Mouse (Mus musculus) midbrain, postnatal 0 days (tissue): Measurements from ENCODE around the gene Maml2. TPM values are rescaled to one million over a fixed set of nuclear protein-coding genes. Genes with fewer than 3 reads are reported as not detected.

Experiments
- ATAC-seq: fragments of 200-750 bp; cut with Nextera tagmentation; 2 replicates; pipeline ENCODE4 v1.8.0; 2017; ENCODE audit warnings: moderate number of reproducible peaks, mild to moderate bottlenecking, moderate TSS enrichment, moderate library complexity; ENCODE audit not compliant: low FRiP score
- DNase-seq: peaks from one replicate; pipeline ENCODE4 v3.0.0-alpha.2; 2015; ENCODE audit warnings: low spot score
- H3K27ac ChIP-seq: fragments of 300-500 bp; sonication (generic); 2 replicates; pipeline ENCODE4 v1.5.1; 2014; ENCODE audit warnings: low read depth, mild to moderate bottlenecking, low read length, mixed read lengths
- H3K27me3 ChIP-seq: fragments of 300-500 bp; sonication (generic); 2 replicates; pipeline ENCODE4 v1.6.1; 2014; ENCODE audit warnings: low read length, control low read depth, mixed read lengths; ENCODE audit not compliant: insufficient read depth
- H3K36me3 ChIP-seq: fragments of 300-500 bp; sonication (generic); 2 replicates; pipeline ENCODE4 v1.6.1; 2014; ENCODE audit warnings: low read length, control low read depth, mixed read lengths; ENCODE audit not compliant: insufficient read depth
- H3K4me1 ChIP-seq: fragments of 300-500 bp; sonication (generic); 2 replicates; pipeline ENCODE4 v1.6.1; 2014; ENCODE audit warnings: mild to moderate bottlenecking, control low read depth, antibody characterized with exemption, low read length, mixed read lengths; ENCODE audit not compliant: insufficient read depth
- H3K4me2 ChIP-seq: fragments of 300-500 bp; sonication (generic); 2 replicates; pipeline ENCODE4 v1.6.1; 2014; ENCODE audit warnings: low read depth, mild to moderate bottlenecking, low read length, mixed read lengths; ENCODE audit not compliant: poor library complexity, severe bottlenecking
- H3K4me3 ChIP-seq: fragments of 300-500 bp; sonication (generic); 2 replicates; pipeline ENCODE4 v1.5.1; 2014; ENCODE audit warnings: low read depth, mild to moderate bottlenecking, low read length, moderate library complexity
- H3K9ac ChIP-seq: fragments of 300-500 bp; sonication (generic); replicated peaks from 2 replicates; pipeline ENCODE4 v1.6.1; 2014; ENCODE audit warnings: mild to moderate bottlenecking, low read length, moderate library complexity, mixed read lengths; ENCODE audit not compliant: poor library complexity, severe bottlenecking
- H3K9me3 ChIP-seq: fragments of 300-500 bp; sonication (generic); 2 replicates; pipeline ENCODE4 v1.6.1; 2016; ENCODE audit warnings: low read length, control low read depth
- CTCF ChIP-seq: IDR thresholded peaks from 2 replicates; pipeline ENCODE4 v1.5.1; 2016; ENCODE audit warnings: antibody characterized with exemption, mild to moderate bottlenecking
- WGBS: fragments of 180-500 bp; shearing (Covaris S2); extraction: QIAGEN DNeasy Blood & Tissue Kit; methylation state at CpG from one replicate; pipeline ENCODE4 v1.1.7; 2014; 5-methylcytosine and 5-hydroxymethylcytosine counted together
- polyA plus RNA-seq: library from polyadenylated mRNA; unstranded; fragments of >200 nt; fragmentation: Nextera tagmentation; extraction: Ambion mirVana; gene quantifications from 2 replicates; pipeline ENCODE4 v1.2.1, GENCODE M21; 2015
- total RNA-seq: library from RNA; depleted of rRNA; stranded (reverse); fragments of >200 nt; gene quantifications from 2 replicates; pipeline ENCODE4 v1.2.3, GENCODE M21; 2014

The Maml2 gene
- total and polyA plus RNA-seq, 2 experiments from 2014 or later: 9.1 to 9.2 TPM

DNA sequence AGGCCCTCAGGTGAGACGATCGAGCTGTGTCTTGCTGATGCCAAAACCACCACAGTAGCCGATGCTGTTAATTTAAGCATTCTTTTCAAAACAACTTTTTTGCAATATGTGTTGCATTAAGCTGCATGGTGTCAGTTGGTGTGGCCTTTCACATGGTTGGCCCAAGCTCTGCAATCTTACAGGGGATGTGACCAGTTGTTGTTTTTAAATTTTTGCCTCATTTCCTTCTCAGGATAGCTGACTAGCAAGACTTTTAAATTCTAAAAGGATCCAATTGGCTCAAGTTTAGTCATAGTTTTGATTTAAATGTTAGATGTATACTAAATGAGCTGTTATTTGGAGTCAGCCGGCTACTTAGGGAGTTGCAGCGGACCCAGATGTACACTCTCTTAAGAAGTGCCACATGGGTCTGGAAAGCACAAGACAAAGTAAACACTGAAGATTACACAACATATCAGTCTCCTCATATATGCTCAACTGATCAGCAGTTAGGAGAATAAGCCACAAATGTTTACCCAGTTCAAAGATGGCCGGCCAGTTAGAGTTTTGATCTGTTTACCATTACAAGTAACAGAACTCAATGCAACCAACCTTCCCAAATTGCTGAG is 386.7 kb downstream of the Maml2 start:
- 93% methylated on average over 6 of the region's 6 CpGs for WGBS
- Histone ChIP-seq H3K4me2 (no peak overlapping the region), H3K9me3 (no peaks in the 10 kb centered on the region), H3K27me3 (no peaks in the 10 kb centered on the region), H3K4me1 (peaks cover 6% of the 10 kb centered on the region; the same call in 1 of the 2 replicates), H3K4me3 (no peak overlapping the region), H3K27ac (no peak overlapping the region), H3K9ac (no peak overlapping the region), H3K36me3 (no peaks in the 10 kb centered on the region)
- no peak for ATAC-seq
- TF ChIP-seq CTCF: no peak
- DNase-seq: no peak

DNA sequence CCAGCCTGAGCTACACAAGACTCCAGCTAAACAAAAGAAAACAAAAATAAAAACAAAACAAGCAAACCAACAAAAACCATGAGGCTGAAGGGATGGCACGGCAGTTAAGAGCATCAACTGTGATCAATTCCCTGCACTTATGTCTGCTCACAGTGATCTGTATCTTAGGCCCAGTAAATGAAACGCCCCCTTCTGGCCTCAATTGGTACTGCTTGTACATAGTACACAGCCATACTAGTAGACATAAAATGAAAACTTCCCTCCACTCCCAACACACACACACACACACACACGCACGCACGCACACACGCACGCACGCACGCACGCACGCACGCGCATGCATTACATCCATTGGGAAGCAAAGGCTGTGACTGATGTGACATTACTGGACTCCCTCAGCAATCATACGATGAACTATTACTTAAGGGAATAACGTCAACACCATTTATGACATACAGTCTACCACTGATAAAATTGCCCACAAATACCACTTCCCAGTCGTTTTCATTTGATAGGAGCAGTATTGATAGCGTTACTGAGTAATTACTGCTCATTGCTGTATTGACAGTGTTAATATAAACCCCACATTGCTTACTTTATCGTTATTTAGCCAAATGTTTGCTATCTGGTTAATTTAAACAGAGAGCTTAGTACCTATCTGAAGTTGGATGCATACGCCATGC is 389.4 kb downstream of the Maml2 start:
- Histone ChIP-seq H3K9ac (no peak overlapping the region), H3K27ac (no peak overlapping the region), H3K4me2 (no peak overlapping the region), H3K36me3 (no peaks in the 10 kb centered on the region), H3K9me3 (no peaks in the 10 kb centered on the region), H3K4me3 (no peak overlapping the region), H3K4me1 (peaks cover 6% of the 10 kb centered on the region; the same call in 1 of the 2 replicates), H3K27me3 (no peaks in the 10 kb centered on the region)
- no peak for DNase-seq
- ATAC-seq: no peak
- TF ChIP-seq CTCF: peak; percentile 61
- WGBS: 91% methylated on average over 19 of the region's 19 CpGs

DNA sequence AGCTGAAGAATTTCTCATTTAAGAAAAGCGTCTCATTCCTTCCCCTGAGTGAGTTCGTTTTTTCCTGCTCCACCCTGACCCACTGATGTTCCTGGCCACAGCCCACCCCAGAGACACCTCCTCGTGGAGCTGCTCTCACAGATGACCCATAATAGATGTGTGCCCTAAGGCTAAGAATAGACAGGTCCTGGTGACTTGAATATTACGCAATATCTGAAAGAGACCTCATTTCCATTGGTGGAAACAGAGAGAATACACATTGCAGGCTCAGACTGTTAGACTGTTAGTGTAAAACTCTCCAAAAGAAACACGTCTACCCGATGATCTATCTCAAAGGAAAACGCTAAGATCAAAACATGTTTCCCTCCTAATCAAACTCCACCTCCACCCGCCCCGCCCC is 391.2 kb downstream of the Maml2 start:
- Histone ChIP-seq H3K9ac (no peak overlapping the region), H3K4me2 (no peak overlapping the region), H3K4me1 (peaks cover 6% of the 10 kb centered on the region; the same call in 1 of the 2 replicates), H3K9me3 (no peaks in the 10 kb centered on the region), H3K36me3 (no peaks in the 10 kb centered on the region), H3K27ac (no peak overlapping the region), H3K27me3 (no peaks in the 10 kb centered on the region), H3K4me3 (no peak overlapping the region)
- DNase-seq: no peak
- no peak for TF ChIP-seq CTCF
- WGBS: 68% methylated on average over 9 of the region's 9 CpGs
- no peak for ATAC-seq

DNA sequence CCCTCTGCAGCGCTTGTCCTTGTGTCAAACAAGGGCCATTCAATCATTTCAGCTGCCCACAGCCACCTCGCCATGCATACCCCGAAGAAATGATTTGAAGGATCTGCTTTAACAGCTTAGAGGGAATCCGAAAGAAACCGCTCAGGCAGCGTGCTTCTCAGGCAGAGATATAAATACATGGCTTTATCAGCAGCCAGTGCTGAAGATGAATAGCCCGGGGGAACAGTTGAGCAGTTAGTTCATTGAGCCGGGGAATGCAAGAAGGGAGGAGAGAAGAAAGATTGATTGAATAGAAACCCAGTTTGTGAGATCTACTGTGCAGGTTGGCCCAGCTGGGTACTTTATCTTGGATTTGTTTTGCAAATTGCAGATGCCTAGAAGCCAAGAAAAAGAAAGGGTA is 392.6 kb downstream of the Maml2 start:
- no peaks in the 10 kb centered on the region for H3K36me3 ChIP-seq
- DNase-seq (peak; percentile 55), ATAC-seq (0 out of 2 replicates have a peak, but pooled peaks have one; percentile 54)
- H3K4me3 ChIP-seq: no peak overlapping the region
- H3K4me2 ChIP-seq: peak overlapping the region; percentile 30; the same call in 1 of the 2 replicates
- H3K27ac ChIP-seq: peak overlapping the region; percentile 44; the same call in 1 of the 2 replicates
- H3K9ac ChIP-seq: no peak overlapping the region
- TF ChIP-seq CTCF: no peak
- 23% methylated on average over 8 of the region's 8 CpGs for WGBS
- peaks cover 6% of the 10 kb centered on the region; the same call in 1 of the 2 replicates for H3K4me1 ChIP-seq
- no peaks in the 10 kb centered on the region for H3K9me3 ChIP-seq
- H3K27me3 ChIP-seq: no peaks in the 10 kb centered on the region

DNA sequence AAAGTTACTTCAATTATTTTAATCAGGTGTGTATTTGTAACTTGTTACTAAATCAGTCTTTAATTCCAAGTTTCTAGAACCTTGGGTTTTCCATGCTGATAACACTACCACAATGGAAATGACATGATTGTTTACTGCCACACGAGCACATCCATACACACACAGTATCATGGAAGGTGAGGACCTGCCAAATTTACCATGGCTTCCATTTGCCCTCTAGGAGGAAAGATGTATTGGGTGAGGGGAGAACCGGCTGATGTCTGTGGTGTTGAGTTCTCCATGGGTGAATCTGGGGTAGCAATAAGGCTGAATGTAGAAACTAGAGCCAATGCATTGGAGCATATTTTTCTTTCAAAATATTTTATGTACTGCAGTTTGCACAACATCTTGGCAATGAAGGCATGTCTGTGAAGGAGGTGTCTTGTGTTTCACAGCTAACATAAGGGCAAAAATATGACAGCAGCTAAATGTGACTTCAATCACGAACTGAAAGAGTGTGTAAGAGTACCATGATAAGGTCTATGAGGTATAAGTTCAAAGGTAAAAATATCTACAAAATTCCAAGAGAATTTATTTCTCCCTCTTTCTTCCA is 396.0 kb downstream of the Maml2 start:
- WGBS: 91% methylated on average over 3 of the region's 3 CpGs
- Histone ChIP-seq H3K9ac (no peak overlapping the region), H3K4me3 (no peak overlapping the region), H3K36me3 (no peaks in the 10 kb centered on the region), H3K9me3 (no peaks in the 10 kb centered on the region), H3K27me3 (no peaks in the 10 kb centered on the region), H3K4me1 (0 out of 2 replicates have a peak, but pooled peaks cover 2% of the 10 kb centered on the region), H3K27ac (no peak overlapping the region), H3K4me2 (no peak overlapping the region)
- DNase-seq (no peak), ATAC-seq (no peak)
- no peak for TF ChIP-seq CTCF

DNA sequence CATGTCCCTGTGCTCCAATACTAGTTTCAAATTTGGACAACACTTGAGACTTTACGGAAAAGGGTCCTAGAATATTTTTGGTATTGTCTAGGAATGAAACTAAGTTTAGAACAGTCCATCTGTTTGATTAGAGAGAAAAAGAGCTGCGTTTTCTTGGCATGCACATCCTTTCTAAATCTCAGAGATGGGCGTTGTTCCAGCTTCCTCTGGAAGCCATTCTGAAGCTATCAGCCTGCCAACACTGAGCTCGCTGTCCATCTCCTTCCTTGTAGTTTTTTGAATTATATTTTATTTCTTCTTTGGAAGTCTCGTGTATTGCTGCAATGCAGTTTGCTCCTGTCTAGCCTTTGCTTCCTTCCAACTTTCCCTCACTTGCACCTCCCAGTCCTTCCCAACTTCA is 396.5 kb downstream of the Maml2 start:
- Histone ChIP-seq H3K36me3 (no peaks in the 10 kb centered on the region), H3K9ac (no peak overlapping the region), H3K27ac (no peak overlapping the region), H3K27me3 (no peaks in the 10 kb centered on the region), H3K4me1 (no peaks in the 10 kb centered on the region), H3K4me2 (no peak overlapping the region), H3K9me3 (no peaks in the 10 kb centered on the region), H3K4me3 (no peak overlapping the region)
- TF ChIP-seq CTCF: no peak
- 75% methylated on average over 5 of the region's 5 CpGs for WGBS
- ATAC-seq (no peak), DNase-seq (peak; percentile 50)
